Mouse (Mus musculus): ENCODE measurements at regions not wholly inside any gene's neighbourhood (a gene's known extent, or its start where the extent isn't known, plus 50 kb on each side); places are given as distances from the start of the nearest gene placed in this dataset.

- TF ChIP-seq CTCF (conservative IDR thresholded peaks at IDR 0.05; ENCODE audit: low read length) (no peak), NANOG (IDR thresholded peaks at IDR 0.05; ENCODE audit: borderline replicate concordance, low read length) (no peak), POU5F1 (IDR thresholded peaks at IDR 0.05; ENCODE audit: borderline replicate concordance, low read length) (no peak)
These were observed 311.2 kb downstream of the Pten start for GRCm38 (mm10) chr19:33068351-33068955.

Data from E14TG2a.4 (cell line).